Mouse (Mus musculus) hindbrain, embryonic 16.5 days (tissue): ENCODE measurements around the gene Umodl1. TPM values are rescaled to one million over a fixed set of nuclear protein-coding genes. Genes with fewer than 3 reads are reported as not detected.
A peak's percentile ranks its signal among the peaks of the same experiment; 100 is the strongest.

ENCODE experiments used
- ATAC-seq: fragments of 200-750 bp; cut with Nextera tagmentation; 2 replicates; pipeline ENCODE4 v1.8.0; 2017; ENCODE audit warnings: moderate TSS enrichment, moderate library complexity
- H3K27ac ChIP-seq: fragments of 300-500 bp; sonication (generic); 2 replicates; pipeline ENCODE4 v1.5.1; 2014; ENCODE audit warnings: low read depth, mild to moderate bottlenecking, control low read depth, low read length, moderate library complexity
- H3K27me3 ChIP-seq: fragments of 300-500 bp; sonication (generic); replicated peaks from 2 replicates; pipeline ENCODE4 v1.6.1; 2014; ENCODE audit warnings: low read length; ENCODE audit not compliant: control insufficient read depth, insufficient read depth
- H3K36me3 ChIP-seq: fragments of 300-500 bp; sonication (generic); 2 replicates; pipeline ENCODE4 v1.6.1; 2014; ENCODE audit warnings: mild to moderate bottlenecking, low read length, moderate library complexity, mixed read lengths; ENCODE audit not compliant: control insufficient read depth, insufficient read depth
- H3K4me1 ChIP-seq: fragments of 300-500 bp; sonication (generic); 2 replicates; pipeline ENCODE4 v1.6.1; 2014; ENCODE audit warnings: low read depth, low read length; ENCODE audit not compliant: control insufficient read depth, insufficient read depth
- H3K4me2 ChIP-seq: fragments of 300-500 bp; sonication (generic); 2 replicates; pipeline ENCODE4 v1.6.1; 2014; ENCODE audit warnings: mild to moderate bottlenecking, low read length, control low read depth, moderate library complexity
- H3K4me3 ChIP-seq: fragments of 300-500 bp; sonication (generic); 2 replicates; pipeline ENCODE4 v1.5.1; 2014; ENCODE audit warnings: mild to moderate bottlenecking, low read length, control low read depth, moderate library complexity
- H3K9ac ChIP-seq: fragments of 300-500 bp; sonication (generic); 2 replicates; pipeline ENCODE4 v1.6.1; 2014; ENCODE audit warnings: low read depth, mild to moderate bottlenecking, control low read depth, low read length, moderate library complexity
- H3K9me3 ChIP-seq: fragments of 300-500 bp; sonication (generic); 2 replicates; pipeline ENCODE4 v1.6.1; 2014; ENCODE audit warnings: mild to moderate bottlenecking, low read length, moderate library complexity; ENCODE audit not compliant: control insufficient read depth
- WGBS: fragments of 180-500 bp; shearing (Covaris S2); extraction: QIAGEN DNeasy Blood & Tissue Kit; methylation state at CpG from one replicate; pipeline ENCODE4 v1.1.7; 2014; 5-methylcytosine and 5-hydroxymethylcytosine counted together
- polyA plus RNA-seq: library from polyadenylated mRNA; unstranded; fragments of >200 nt; fragmentation: Nextera tagmentation; extraction: Ambion mirVana; gene quantifications from 2 replicates; pipeline ENCODE4 v1.2.1, GENCODE M21; 2015

Gene Umodl1
- polyA plus RNA-seq, 1 experiment from 2014 or later: 0.03 TPM

GRCm38 (mm10) chr17:30935301-30935700, 19.1 kb upstream of the Umodl1 start:
- Histone ChIP-seq H3K27me3 (no peaks in the 10 kb centered on the region), H3K4me3 (no peak overlapping the region), H3K27ac (no peak overlapping the region), H3K36me3 (no peaks in the 10 kb centered on the region), H3K9ac (no peak overlapping the region), H3K9me3 (no peaks in the 10 kb centered on the region), H3K4me2 (no peak overlapping the region), H3K4me1 (no peaks in the 10 kb centered on the region)
- 33% methylated on average over 5 of the region's 5 CpGs for WGBS
- no peak for ATAC-seq

- Histone ChIP-seq H3K36me3 (no peaks in the 10 kb centered on the region), H3K27ac (no peak overlapping the region), H3K4me3 (no peak overlapping the region), H3K27me3 (no peaks in the 10 kb centered on the region), H3K4me1 (no peaks in the 10 kb centered on the region), H3K4me2 (no peak overlapping the region), H3K9ac (no peak overlapping the region), H3K9me3 (no peaks in the 10 kb centered on the region)
- no peak for ATAC-seq
- WGBS: 53% methylated on average over 9 of the region's 9 CpGs
Observed at GRCm38 (mm10) chr17:30938554-30938953, 15.9 kb upstream of the Umodl1 start.

GRCm38 (mm10) chr17:30948382-30948781, 6.1 kb upstream of the Umodl1 start:
- Histone ChIP-seq H3K4me3 (no peak overlapping the region), H3K4me1 (no peaks in the 10 kb centered on the region), H3K27ac (no peak overlapping the region), H3K27me3 (no peaks in the 10 kb centered on the region; the same call in 1 of the 2 replicates), H3K4me2 (no peak overlapping the region), H3K9me3 (no peaks in the 10 kb centered on the region), H3K36me3 (no peaks in the 10 kb centered on the region), H3K9ac (no peak overlapping the region)
- ATAC-seq: no peak
- 50% methylated on average over 1 of the region's 1 CpGs for WGBS

GRCm38 (mm10) chr17:30950780-30951179, 3.7 kb upstream of the Umodl1 start:
- no peak overlapping the region for H3K4me3 ChIP-seq
- WGBS: 4% methylated on average over 7 of the region's 7 CpGs
- no peaks in the 10 kb centered on the region for H3K4me1 ChIP-seq
- no peak overlapping the region for H3K4me2 ChIP-seq
- no peak overlapping the region for H3K27ac ChIP-seq
- no peak for ATAC-seq
- H3K36me3 ChIP-seq: no peaks in the 10 kb centered on the region
- H3K9me3 ChIP-seq: no peaks in the 10 kb centered on the region
- no peaks in the 10 kb centered on the region; the same call in 1 of the 2 replicates for H3K27me3 ChIP-seq
- H3K9ac ChIP-seq: no peak overlapping the region

GRCm38 (mm10) chr17:30951600-30951999, 2.8 kb upstream of the Umodl1 start:
- Histone ChIP-seq H3K9ac (no peak overlapping the region), H3K4me1 (no peaks in the 10 kb centered on the region), H3K4me3 (no peak overlapping the region), H3K9me3 (no peaks in the 10 kb centered on the region), H3K4me2 (no peak overlapping the region), H3K27me3 (no peaks in the 10 kb centered on the region; the same call in 1 of the 2 replicates), H3K36me3 (no peaks in the 10 kb centered on the region), H3K27ac (no peak overlapping the region)
- WGBS: 61% methylated on average over 8 of the region's 8 CpGs
- no peak for ATAC-seq

- Histone ChIP-seq H3K9ac (no peak overlapping the region), H3K36me3 (no peaks in the 10 kb centered on the region), H3K4me2 (no peak overlapping the region), H3K4me3 (no peak overlapping the region), H3K4me1 (peaks cover 3% of the 10 kb centered on the region; the same call in 1 of the 2 replicates), H3K9me3 (no peaks in the 10 kb centered on the region), H3K27me3 (no peaks in the 10 kb centered on the region), H3K27ac (no peak overlapping the region)
- WGBS: 77% methylated on average over 7 of the region's 7 CpGs
- no peak for ATAC-seq
Observed at GRCm38 (mm10) chr17:30961936-30962592, 7.6 kb downstream of the Umodl1 start.

- no peak overlapping the region for H3K4me2 ChIP-seq
- H3K27ac ChIP-seq: no peak overlapping the region
- ATAC-seq: peak; percentile 64; the same call in 1 of the 2 replicates
- no peaks in the 10 kb centered on the region for H3K36me3 ChIP-seq
- peaks cover 3% of the 10 kb centered on the region; the same call in 1 of the 2 replicates for H3K4me1 ChIP-seq
- no peak overlapping the region for H3K9ac ChIP-seq
- H3K4me3 ChIP-seq: no peak overlapping the region
- 39% methylated on average over 2 of the region's 2 CpGs for WGBS
- no peaks in the 10 kb centered on the region for H3K9me3 ChIP-seq
- H3K27me3 ChIP-seq: no peaks in the 10 kb centered on the region
Observed at GRCm38 (mm10) chr17:30962880-30963279, 8.4 kb downstream of the Umodl1 start.

GRCm38 (mm10) chr17:30969983-30970382, 15.5 kb downstream of the Umodl1 start:
- Histone ChIP-seq H3K27ac (no peak overlapping the region), H3K4me1 (peaks cover 3% of the 10 kb centered on the region; the same call in 1 of the 2 replicates), H3K36me3 (no peaks in the 10 kb centered on the region), H3K4me3 (no peak overlapping the region), H3K9ac (no peak overlapping the region), H3K9me3 (no peaks in the 10 kb centered on the region), H3K27me3 (no peaks in the 10 kb centered on the region), H3K4me2 (no peak overlapping the region)
- WGBS: 60% methylated on average over 4 of the region's 4 CpGs
- no peak; the same call in 1 of the 2 replicates for ATAC-seq

- no peak for ATAC-seq
- Histone ChIP-seq H3K9me3 (no peaks in the 10 kb centered on the region), H3K9ac (no peak overlapping the region), H3K27ac (no peak overlapping the region), H3K27me3 (no peaks in the 10 kb centered on the region), H3K4me2 (no peak overlapping the region), H3K36me3 (no peaks in the 10 kb centered on the region), H3K4me3 (no peak overlapping the region), H3K4me1 (peaks cover 3% of the 10 kb centered on the region; the same call in 1 of the 2 replicates)
- 89% methylated on average over 7 of the region's 7 CpGs for whole genome bisulfite sequencing
Observed at GRCm38 (mm10) chr17:30971877-30972276, 17.4 kb downstream of the Umodl1 start.
